Mouse (Mus musculus): Measurements from ENCODE around the gene Tsfm. TPM values are rescaled to one million over a fixed set of nuclear protein-coding genes. Genes with fewer than 3 reads are reported as not detected.

Tsfm gene
- polyA plus RNA-seq, 1 experiment from 2014 or later = 99.3 TPM

DNA sequence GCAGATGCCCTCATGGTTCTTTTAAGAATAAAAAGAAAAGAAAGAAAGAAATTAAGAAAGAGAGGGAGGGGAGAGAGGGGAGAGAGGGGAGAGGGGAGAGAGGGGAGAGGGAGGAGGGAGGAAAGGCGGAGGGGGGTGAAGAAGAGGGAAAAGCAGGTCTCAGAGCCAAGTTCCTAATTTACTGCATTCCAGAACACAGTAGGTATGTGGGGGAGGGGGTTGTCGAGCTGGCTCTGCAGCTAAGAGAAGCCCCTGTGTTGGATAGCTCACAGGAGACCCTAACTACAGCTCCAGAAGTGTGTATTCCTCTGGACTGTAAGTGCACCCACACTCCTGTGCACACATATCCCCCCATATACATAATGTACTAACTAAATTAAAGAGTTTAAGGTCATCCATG is 13.6 kb downstream of the Tsfm start:
- no peak for ATAC-seq
- no peaks in the 10 kb centered on the region for H3K36me3 ChIP-seq
- WGBS = 18% methylated on average over 2 of the region's 2 CpGs
- H3K9ac ChIP-seq = no peak overlapping the region
- no peaks in the 10 kb centered on the region for H3K9me3 ChIP-seq
- H3K27ac ChIP-seq = no peak overlapping the region
- H3K4me1 ChIP-seq (replicated peaks) = no peaks in the 10 kb centered on the region
- no peak overlapping the region for H3K4me2 ChIP-seq (replicated peaks)
- no peak overlapping the region for H3K4me3 ChIP-seq (replicated peaks)
- no peaks in the 10 kb centered on the region for H3K27me3 ChIP-seq (replicated peaks)

DNA sequence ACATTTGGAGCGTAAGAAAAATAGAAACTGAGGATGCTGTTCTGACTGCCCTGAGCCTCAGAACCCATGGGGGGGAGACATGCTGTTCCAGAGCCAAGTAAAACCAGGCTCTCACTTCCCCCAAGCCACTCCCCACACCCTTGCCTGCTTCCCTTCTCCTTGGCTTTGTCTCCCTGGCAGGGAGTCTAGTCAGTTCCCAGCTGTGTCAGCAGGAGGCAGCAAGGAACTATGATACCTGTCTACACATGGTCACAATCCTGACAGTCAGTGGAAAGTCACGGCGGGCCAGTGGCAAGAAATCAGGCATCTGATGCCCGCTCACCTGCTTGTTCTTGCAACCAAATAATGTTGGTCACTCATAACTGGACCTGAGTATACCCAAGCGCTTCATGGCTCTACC is 14.2 kb downstream of the Tsfm start:
- peak; percentile 36; the same call in 1 of the 2 replicates for ATAC-seq
- Histone ChIP-seq H3K27me3 (replicated peaks) (no peaks in the 10 kb centered on the region), H3K27ac (no peak overlapping the region), H3K4me3 (replicated peaks) (no peak overlapping the region), H3K4me2 (replicated peaks) (no peak overlapping the region), H3K4me1 (replicated peaks) (no peaks in the 10 kb centered on the region), H3K9ac (no peak overlapping the region), H3K36me3 (no peaks in the 10 kb centered on the region), H3K9me3 (no peaks in the 10 kb centered on the region)
- 59% methylated on average over 5 of the region's 5 CpGs for WGBS

GRCm38 (mm10) chr10:127003806-127004205 is 26.8 kb downstream of the Tsfm start:
- no peak overlapping the region for H3K4me2 ChIP-seq (replicated peaks)
- H3K4me1 ChIP-seq (replicated peaks) = no peaks in the 10 kb centered on the region
- no peak overlapping the region for H3K27ac ChIP-seq
- ATAC-seq = no peak
- no peaks in the 10 kb centered on the region for H3K27me3 ChIP-seq (replicated peaks)
- no peak overlapping the region for H3K4me3 ChIP-seq (replicated peaks)
- no peaks in the 10 kb centered on the region for H3K9me3 ChIP-seq
- peaks cover 11% of the 10 kb centered on the region for H3K36me3 ChIP-seq
- WGBS = 80% methylated on average over 7 of the region's 7 CpGs
- no peak overlapping the region for H3K9ac ChIP-seq

DNA sequence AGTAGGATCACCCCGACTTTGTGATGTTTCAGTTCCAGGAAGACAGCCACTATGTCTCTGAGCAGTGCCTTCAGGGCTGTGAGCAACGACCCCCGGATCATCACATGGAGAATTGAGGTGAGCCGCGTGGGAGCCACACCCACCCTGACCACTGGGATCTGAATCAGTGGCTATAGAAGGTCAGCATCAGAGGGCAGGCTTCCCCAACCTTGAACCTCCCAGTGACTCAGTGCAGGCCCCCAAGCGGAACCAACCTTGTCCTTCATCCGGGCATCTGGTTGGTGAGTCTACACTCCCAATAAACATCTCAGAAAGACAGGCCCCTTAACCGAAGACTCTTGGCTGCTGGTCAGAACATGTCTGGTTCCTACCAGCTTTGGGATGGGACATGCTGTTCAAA is 27.3 kb downstream of the Tsfm start:
- Histone ChIP-seq H3K9ac (no peak overlapping the region), H3K4me3 (replicated peaks) (no peak overlapping the region), H3K4me1 (replicated peaks) (no peaks in the 10 kb centered on the region), H3K36me3 (peaks cover 15% of the 10 kb centered on the region), H3K27ac (no peak overlapping the region), H3K4me2 (replicated peaks) (no peak overlapping the region), H3K9me3 (no peaks in the 10 kb centered on the region), H3K27me3 (replicated peaks) (no peaks in the 10 kb centered on the region)
- 86% methylated on average over 8 of the region's 8 CpGs for WGBS
- ATAC-seq = no peak

- Histone ChIP-seq H3K9ac (no peak overlapping the region), H3K4me1 (replicated peaks) (no peaks in the 10 kb centered on the region), H3K4me2 (replicated peaks) (no peak overlapping the region), H3K27me3 (replicated peaks) (no peaks in the 10 kb centered on the region), H3K27ac (no peak overlapping the region), H3K9me3 (no peaks in the 10 kb centered on the region), H3K36me3 (peaks cover 21% of the 10 kb centered on the region), H3K4me3 (replicated peaks) (no peak overlapping the region)
- WGBS = 90% methylated on average over 5 of the region's 5 CpGs
- no peak for ATAC-seq
Observed at GRCm38 (mm10) chr10:127002765-127003164, 27.9 kb downstream of the Tsfm start.

DNA sequence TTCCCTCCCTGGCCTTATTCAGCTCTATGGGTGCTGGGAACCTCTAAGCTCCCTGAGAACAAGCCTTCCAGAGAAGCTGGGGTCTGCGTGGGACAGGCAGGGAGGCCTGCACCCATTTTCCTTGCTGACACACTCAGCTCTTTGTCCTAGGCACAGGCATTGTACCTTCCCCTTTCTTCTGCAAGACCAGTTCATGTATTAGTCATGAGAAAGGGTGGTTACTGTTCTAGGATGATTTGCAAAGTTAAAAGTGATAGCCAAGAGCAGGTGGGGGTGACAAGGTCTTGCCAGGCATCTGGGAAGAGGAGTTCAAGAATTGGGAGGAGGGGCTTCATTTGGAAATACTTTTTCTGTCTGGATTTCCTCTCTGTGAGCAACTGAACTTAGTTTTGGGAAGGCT is 28.6 kb downstream of the Tsfm start:
- no peaks in the 10 kb centered on the region for H3K4me1 ChIP-seq (replicated peaks)
- no peak overlapping the region for H3K4me2 ChIP-seq (replicated peaks)
- peaks cover 27% of the 10 kb centered on the region for H3K36me3 ChIP-seq
- H3K27me3 ChIP-seq (replicated peaks) = no peaks in the 10 kb centered on the region
- no peaks in the 10 kb centered on the region for H3K9me3 ChIP-seq
- no peak overlapping the region for H3K9ac ChIP-seq
- H3K27ac ChIP-seq = no peak overlapping the region
- WGBS = 86% methylated on average over 1 of the region's 1 CpGs
- ATAC-seq = no peak
- no peak overlapping the region for H3K4me3 ChIP-seq (replicated peaks)

DNA sequence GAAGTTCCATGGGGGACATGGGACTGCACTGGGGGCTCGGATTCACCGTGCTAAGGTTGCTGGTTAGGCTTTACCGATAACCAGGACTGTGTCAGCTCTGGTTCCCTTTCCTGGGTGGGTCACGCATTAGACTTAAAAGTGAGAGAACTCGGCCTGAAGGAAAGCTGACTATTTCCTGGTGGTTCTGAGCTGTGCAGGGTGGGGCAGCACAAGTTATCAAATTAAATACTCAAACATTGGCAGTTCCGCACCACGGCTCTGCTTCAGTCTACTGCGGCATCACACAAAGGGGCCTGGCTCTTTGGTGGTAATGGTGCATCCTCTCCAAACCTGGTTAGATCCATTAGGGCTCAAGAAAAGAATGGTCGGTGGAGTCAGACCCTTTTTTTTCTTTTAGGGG is 29.3 kb downstream of the Tsfm start:
- no peak for ATAC-seq
- no peak overlapping the region for H3K27ac ChIP-seq
- 75% methylated on average over 9 of the region's 9 CpGs for WGBS
- no peak overlapping the region for H3K9ac ChIP-seq
- no peaks in the 10 kb centered on the region for H3K9me3 ChIP-seq
- H3K4me1 ChIP-seq (replicated peaks) = no peaks in the 10 kb centered on the region
- H3K36me3 ChIP-seq = peaks cover 27% of the 10 kb centered on the region
- H3K27me3 ChIP-seq (replicated peaks) = no peaks in the 10 kb centered on the region
- H3K4me3 ChIP-seq (replicated peaks) = no peak overlapping the region
- no peak overlapping the region for H3K4me2 ChIP-seq (replicated peaks)

- no peak within 1 kb of the TSS for H3K4me2 ChIP-seq (replicated peaks)
- H3K36me3 ChIP-seq = peaks cover 30% of the 10 kb centered on the region
- H3K9ac ChIP-seq = no peak within 1 kb of the TSS
- no peaks in the 10 kb centered on the region for H3K4me1 ChIP-seq (replicated peaks)
- 0 out of 2 replicates have a peak, but pooled peaks have one; percentile 36 for ATAC-seq
- no peaks in the 10 kb centered on the region for H3K27me3 ChIP-seq (replicated peaks)
- 86% methylated on average over 5 of the region's 5 CpGs for WGBS
- H3K27ac ChIP-seq = no peak within 1 kb of the TSS
- no peak within 1 kb of the TSS for H3K4me3 ChIP-seq (replicated peaks)
- H3K9me3 ChIP-seq = no peaks in the 10 kb centered on the region
Observed at GRCm38 (mm10) chr10:127000529-127000928, 30.1 kb downstream of the Tsfm start, which contains the start of gene Avil. Avil (plus strand) TSS chr10:127000709.

- 66% methylated on average over 13 of the region's 13 CpGs for WGBS
- no peak overlapping the region for H3K4me2 ChIP-seq (replicated peaks)
Observed at GRCm38 (mm10) chr10:126997340-126998113, 33.1 kb downstream of the Tsfm start.

DNA sequence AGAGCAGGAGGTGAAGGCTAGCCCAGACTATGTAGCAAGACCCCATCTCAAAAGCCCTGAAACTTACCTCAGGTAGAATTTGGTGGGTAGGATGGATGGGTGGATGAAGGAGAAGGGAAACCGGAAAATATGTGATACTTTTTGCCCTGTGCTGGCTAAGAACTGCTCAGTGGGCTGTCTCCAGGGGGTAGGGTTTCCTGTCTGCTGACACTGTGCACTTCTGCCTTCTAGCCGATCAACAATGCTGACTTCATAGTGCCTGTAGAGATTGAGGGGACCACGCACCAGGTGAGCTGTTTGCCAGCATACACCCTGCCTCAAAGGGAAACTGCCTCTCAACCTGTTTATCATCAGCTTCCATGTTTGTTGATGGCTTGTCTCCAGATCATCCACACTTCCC is 37.0 kb downstream of the Tsfm start:
- no peak overlapping the region for H3K9ac ChIP-seq
- H3K36me3 ChIP-seq = peaks cover 56% of the 10 kb centered on the region
- 86% methylated on average over 3 of the region's 3 CpGs for WGBS

More at GRCm38 (mm10) chr10:126997340-126998113, 33.1 kb downstream of the Tsfm start:
- H3K9ac ChIP-seq = no peak overlapping the region
- no peaks in the 10 kb centered on the region for H3K4me1 ChIP-seq (replicated peaks)
- no peaks in the 10 kb centered on the region for H3K27me3 ChIP-seq (replicated peaks)
- H3K4me3 ChIP-seq (replicated peaks) = no peak overlapping the region
- H3K27ac ChIP-seq = no peak overlapping the region
- no peaks in the 10 kb centered on the region for H3K9me3 ChIP-seq
- H3K36me3 ChIP-seq = peaks cover 57% of the 10 kb centered on the region
- ATAC-seq = no peak

DNA sequence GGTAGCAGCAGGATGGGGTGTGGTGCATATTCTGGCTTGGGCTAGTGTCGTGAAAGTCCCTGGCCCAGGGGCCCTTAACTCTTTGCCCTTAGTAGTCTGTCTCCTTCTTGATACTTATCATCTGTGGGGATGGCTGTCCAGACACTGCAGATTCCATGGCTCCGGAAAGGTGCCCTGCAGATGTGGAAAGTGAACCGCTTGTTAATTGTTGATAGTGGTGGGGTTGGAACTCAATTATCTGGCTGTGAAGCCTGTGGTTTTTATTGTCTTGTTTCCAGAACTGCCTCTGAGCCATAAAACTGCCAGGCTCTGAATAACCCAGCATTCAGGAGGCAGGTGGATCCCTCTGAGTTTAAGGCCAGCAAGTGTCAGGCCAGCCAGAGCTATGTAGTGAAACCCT is 39.0 kb downstream of the Tsfm start:
- ATAC-seq = no peak
- Histone ChIP-seq H3K36me3 (peaks cover 41% of the 10 kb centered on the region), H3K27ac (no peak overlapping the region), H3K27me3 (replicated peaks) (no peaks in the 10 kb centered on the region), H3K4me1 (replicated peaks) (peaks cover 39% of the 10 kb centered on the region), H3K4me3 (replicated peaks) (no peak overlapping the region), H3K9me3 (no peaks in the 10 kb centered on the region), H3K4me2 (replicated peaks) (no peak overlapping the region), H3K9ac (no peak overlapping the region)
- 50% methylated on average over 3 of the region's 3 CpGs for WGBS

More for the DNA sequence above, 37.0 kb downstream of the Tsfm start:
- Histone ChIP-seq H3K27me3 (replicated peaks) (no peaks in the 10 kb centered on the region), H3K27ac (no peak overlapping the region), H3K4me1 (replicated peaks) (peaks cover 20% of the 10 kb centered on the region), H3K4me2 (replicated peaks) (no peak overlapping the region), H3K4me3 (replicated peaks) (no peak overlapping the region), H3K9me3 (no peaks in the 10 kb centered on the region)
- ATAC-seq = no peak

DNA sequence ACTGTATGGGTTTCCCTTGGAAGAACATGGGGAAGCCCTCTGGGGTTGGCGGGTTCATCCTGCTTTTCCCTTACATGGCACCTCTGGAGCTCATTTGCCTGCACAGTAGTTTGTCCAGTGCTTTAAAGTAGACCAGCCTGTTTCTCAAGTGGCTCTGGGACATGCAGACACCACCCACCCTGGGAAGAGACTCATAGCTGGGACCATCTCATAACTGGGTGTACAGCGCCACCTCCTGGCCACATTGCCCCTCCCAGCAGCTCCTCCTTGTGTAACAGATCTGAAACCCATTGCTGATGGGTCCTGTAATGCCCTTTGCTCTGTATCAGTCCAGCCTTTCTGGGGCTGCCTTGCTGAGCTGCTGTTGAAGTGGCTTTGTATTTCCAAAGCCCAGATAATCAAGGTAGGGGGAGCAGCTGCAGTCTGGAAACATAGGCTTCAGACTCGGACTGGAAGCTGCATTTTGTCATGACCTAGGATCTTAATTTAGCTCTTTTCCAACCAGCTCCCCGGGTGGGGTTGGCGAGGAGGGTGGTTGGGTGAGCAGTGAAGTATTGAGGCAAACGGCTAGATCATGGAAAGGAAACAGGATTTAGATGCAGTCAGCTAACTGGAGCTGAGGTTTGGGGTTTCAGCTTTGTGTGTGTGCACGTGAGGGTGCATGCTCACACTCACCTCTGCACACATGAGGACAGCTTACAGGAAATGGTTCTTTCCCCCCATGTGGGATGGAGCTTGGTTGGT is 40.2 kb downstream of the Tsfm start:
- Histone ChIP-seq H3K4me2 (replicated peaks) (no peak overlapping the region), H3K9ac (no peak overlapping the region; the same call in 1 of the 2 replicates), H3K27ac (peak overlapping the region; percentile 67; the same call in 1 of the 2 replicates), H3K4me3 (replicated peaks) (no peak overlapping the region), H3K4me1 (replicated peaks) (peaks cover 50% of the 10 kb centered on the region), H3K36me3 (peaks cover 38% of the 10 kb centered on the region), H3K9me3 (no peaks in the 10 kb centered on the region), H3K27me3 (replicated peaks) (no peaks in the 10 kb centered on the region)
- peak; percentile 84 for ATAC-seq
- WGBS = 51% methylated on average over 7 of the region's 7 CpGs

All from intestine, embryonic 15.5 days (tissue).